Mouse (Mus musculus) olfactory bulb, adult 2 months (tissue): ENCODE measurements at regions not wholly inside any gene's neighbourhood (a gene's known extent, or its start where the extent isn't known, plus 50 kb on each side); places are given as distances from the start of the nearest gene placed in this dataset.

Source experiments
- H3K27ac ChIP-seq: fragments of 200-500 bp; 2 replicates; pipeline ENCODE4 v1.5.1; 2012; ENCODE audit warnings: low read depth, low read length; ENCODE audit not compliant: insufficient read depth
- H3K4me1 ChIP-seq: fragments of 200-500 bp; 2 replicates; pipeline ENCODE4 v1.6.1; 2012; ENCODE audit warnings: low read length; ENCODE audit not compliant: control insufficient read depth, insufficient read depth
- H3K4me3 ChIP-seq: fragments of 200-500 bp; 2 replicates; pipeline ENCODE4 v1.5.1; 2012; ENCODE audit warnings: mild to moderate bottlenecking, low read depth, low read length, moderate library complexity; ENCODE audit not compliant: insufficient read depth
- CTCF ChIP-seq: fragments of 200-500 bp; IDR thresholded peaks from 2 replicates; pipeline ENCODE4 v1.5.1; 2012; ENCODE audit warnings: low read depth, mild to moderate bottlenecking, low read length, moderate library complexity; ENCODE audit not compliant: insufficient read depth
- POLR2A ChIP-seq: fragments of 200-500 bp; IDR thresholded peaks from 2 replicates; pipeline ENCODE4 v1.6.1; 2012; ENCODE audit warnings: mild to moderate bottlenecking, low read depth, low read length, moderate library complexity; ENCODE audit not compliant: insufficient read depth
- WGBS: fragments of 180-500 bp; shearing (Covaris S2); methylation state at CpG from one replicate; pipeline ENCODE4 v1.1.7; 2018; 5-methylcytosine and 5-hydroxymethylcytosine counted together

GRCm38 (mm10) chr15:36403336-36404119, 604.0 kb downstream of the Zfp706 start:
- no peaks in the 10 kb centered on the region for H3K4me1 ChIP-seq
- 60% methylated on average over 6 of the region's 6 CpGs for WGBS
- H3K27ac ChIP-seq = no peak overlapping the region
- TF ChIP-seq CTCF = no peak
- no peak for TF ChIP-seq POLR2A
- H3K4me3 ChIP-seq = no peak overlapping the region

GRCm38 (mm10) chr15:36402051-36402450, 605.5 kb downstream of the Zfp706 start:
- Histone ChIP-seq H3K4me1 (no peaks in the 10 kb centered on the region), H3K27ac (no peak overlapping the region), H3K4me3 (no peak overlapping the region)
- 88% methylated on average over 1 of the region's 1 CpGs for WGBS
- no peak for TF ChIP-seq CTCF
- TF ChIP-seq POLR2A = no peak

DNA sequence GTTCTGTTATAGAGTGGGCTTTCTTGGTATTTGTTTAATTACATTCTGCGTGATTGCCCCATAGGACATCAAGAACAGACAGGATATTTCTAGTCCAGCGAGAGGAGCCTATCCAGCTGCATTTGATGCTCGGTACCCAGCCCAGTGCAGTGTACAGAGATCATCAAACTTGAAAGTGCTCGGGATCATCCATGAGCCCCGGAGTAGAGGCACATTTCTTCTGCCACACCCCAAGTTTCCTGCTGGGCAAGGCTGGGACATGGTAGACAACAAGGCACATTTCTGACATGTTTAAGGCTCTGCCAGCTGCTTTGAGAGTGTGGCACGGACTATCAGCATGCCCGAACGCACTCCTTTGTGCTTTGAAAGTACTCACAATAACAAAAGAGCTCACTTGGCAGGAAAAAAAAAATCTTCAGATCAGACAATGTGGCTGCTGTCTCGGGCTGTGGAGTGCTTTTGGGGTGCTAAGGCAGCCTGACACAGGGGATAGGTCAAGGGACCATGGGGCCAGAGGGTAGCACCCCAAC, 607.2 kb downstream of the Zfp706 start:
- H3K27ac ChIP-seq = no peak overlapping the region

GRCm38 (mm10) chr15:36399355-36400012, 608.1 kb downstream of the Zfp706 start:
- Histone ChIP-seq H3K4me1 (no peaks in the 10 kb centered on the region), H3K27ac (no peak overlapping the region), H3K4me3 (no peak overlapping the region)
- 65% methylated on average over 7 of the region's 7 CpGs for WGBS
- TF ChIP-seq POLR2A (no peak), CTCF (no peak)

More for the DNA sequence above, 607.2 kb downstream of the Zfp706 start:
- TF ChIP-seq CTCF = no peak
- no peak for TF ChIP-seq POLR2A
- no peaks in the 10 kb centered on the region for H3K4me1 ChIP-seq
- no peak overlapping the region for H3K4me3 ChIP-seq
- WGBS = 51% methylated on average over 9 of the region's 9 CpGs

DNA sequence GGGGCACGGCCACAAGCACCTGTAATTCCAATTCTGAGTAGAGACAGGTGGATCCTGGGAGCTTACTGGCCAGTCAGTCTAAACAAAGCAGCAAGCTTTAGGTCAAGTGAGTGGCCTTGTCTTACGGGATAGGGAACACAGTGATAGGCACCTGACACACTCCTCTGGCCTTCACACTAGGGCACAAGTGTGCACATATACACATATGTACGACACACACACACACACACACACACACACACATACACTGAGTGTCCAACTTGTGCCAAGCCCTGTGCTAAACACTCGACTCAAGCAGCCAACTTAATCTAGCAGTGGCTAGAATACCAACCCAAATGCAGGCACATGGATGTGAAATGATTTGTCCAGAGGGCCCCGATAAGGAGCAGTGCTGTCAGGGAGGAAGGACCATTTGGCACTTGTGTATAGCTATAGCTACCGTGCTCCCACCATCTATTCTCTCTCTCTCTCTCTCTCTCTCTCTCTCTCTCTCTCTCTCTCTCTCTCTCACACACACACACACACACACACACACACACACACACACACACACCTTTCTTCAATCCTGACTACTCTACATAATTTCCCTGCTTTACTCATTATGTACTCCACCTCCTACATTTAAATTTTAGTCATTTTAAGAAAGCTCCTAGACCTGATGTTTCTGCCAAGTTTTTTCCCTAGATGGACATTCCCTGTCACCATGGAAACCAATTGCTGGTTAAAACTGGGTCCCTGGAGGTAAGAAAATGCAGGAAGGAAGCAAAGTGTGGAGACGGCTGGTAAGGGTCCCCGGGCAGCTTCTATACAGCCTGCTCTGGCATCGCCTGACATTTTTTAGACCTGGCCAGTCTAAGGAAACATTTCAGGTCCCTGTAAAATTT, 609.2 kb downstream of the Zfp706 start:
- WGBS = 64% methylated on average over 9 of the region's 9 CpGs
- H3K27ac ChIP-seq = no peak overlapping the region
- TF ChIP-seq POLR2A (no peak), CTCF (no peak)
- H3K4me3 ChIP-seq = no peak overlapping the region
- H3K4me1 ChIP-seq = no peaks in the 10 kb centered on the region

GRCm38 (mm10) chr15:36396791-36397190, 610.8 kb downstream of the Zfp706 start:
- Histone ChIP-seq H3K27ac (no peak overlapping the region), H3K4me3 (no peak overlapping the region), H3K4me1 (no peaks in the 10 kb centered on the region)
- TF ChIP-seq POLR2A (no peak), CTCF (no peak)
- WGBS = 87% methylated on average over 6 of the region's 6 CpGs

DNA sequence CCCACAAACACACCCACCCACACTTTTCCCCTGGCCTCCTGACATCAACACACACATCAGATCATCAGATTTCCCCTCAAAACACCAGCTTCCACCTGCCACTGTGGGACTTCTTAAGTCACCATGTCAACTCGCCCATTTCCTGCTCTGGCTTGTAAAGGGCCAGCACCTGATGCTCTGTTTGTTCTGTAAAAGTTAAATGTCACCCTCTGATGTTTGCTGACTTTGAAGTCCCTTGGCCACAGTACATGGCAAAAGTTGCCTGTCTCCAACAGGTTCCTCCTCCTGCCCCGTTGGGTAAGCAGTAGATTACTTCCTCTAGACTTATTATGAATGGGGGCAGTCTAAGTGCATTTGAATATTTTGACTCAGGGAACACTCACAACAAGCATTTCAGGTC, 611.3 kb downstream of the Zfp706 start:
- TF ChIP-seq CTCF (no peak), POLR2A (no peak)
- Histone ChIP-seq H3K27ac (no peak overlapping the region), H3K4me1 (no peaks in the 10 kb centered on the region), H3K4me3 (no peak overlapping the region)
- WGBS = 42% methylated on average over 2 of the region's 2 CpGs

GRCm38 (mm10) chr15:36395672-36396050, 611.9 kb downstream of the Zfp706 start:
- TF ChIP-seq CTCF = no peak
- TF ChIP-seq POLR2A = no peak
- Histone ChIP-seq H3K4me1 (no peaks in the 10 kb centered on the region), H3K4me3 (no peak overlapping the region), H3K27ac (no peak overlapping the region)
- WGBS = 74% methylated on average over 4 of the region's 4 CpGs
